Mouse (Mus musculus): ENCODE measurements around the gene Sept9. TPM values are rescaled to one million over a fixed set of nuclear protein-coding genes. Genes with fewer than 3 reads are reported as not detected.

Sept9 gene
- polyA plus RNA-seq, 2 experiments: 14.9 to 25.5 TPM

DNA sequence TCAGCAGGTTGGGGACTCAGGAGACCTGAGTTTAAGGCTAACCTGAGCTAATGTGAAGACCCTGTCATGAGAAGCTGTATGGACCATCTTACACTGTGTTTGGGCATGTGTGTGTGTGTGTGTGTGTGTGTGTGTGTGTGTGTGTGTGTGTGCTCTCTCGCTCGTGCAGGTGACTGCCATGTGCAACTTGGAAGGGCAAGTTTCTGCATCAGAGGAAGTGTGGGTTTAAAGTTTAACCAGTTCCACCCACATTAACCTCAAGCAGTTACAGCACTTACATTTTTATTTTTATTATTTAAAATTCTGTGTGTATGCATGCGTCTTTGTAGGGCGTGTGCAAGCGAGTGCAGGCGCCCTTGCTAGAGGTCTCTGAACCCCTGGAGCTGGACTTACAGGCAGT, 100.3 kb downstream of the Sept9 start:
- DNase-seq (ENCODE audit: low read depth in 3 of 3, low spot score in 3 of 3) (no peak), ATAC-seq (ENCODE audit: insufficient read depth) (no peak)
- H3K9ac ChIP-seq (replicated peaks): no peak overlapping the region
- H3K27me3 ChIP-seq (ENCODE audit: control insufficient read depth, insufficient read depth, low read length): no peaks in the 10 kb centered on the region
- no peak overlapping the region for H3K4me2 ChIP-seq (ENCODE audit: low read depth)
- no peaks in the 10 kb centered on the region for H3K4me1 ChIP-seq (replicated peaks; ENCODE audit: control insufficient read depth in 2 of 2, insufficient read depth in 2 of 2, low read length in 1 of 2)
- TF ChIP-seq EP300 (IDR thresholded peaks at IDR 0.05; ENCODE audit: low read depth) (no peak), CTCF (IDR thresholded peaks at IDR 0.05; ENCODE audit: low read depth) (no peak)
- no peak overlapping the region for H3K4me3 ChIP-seq (ENCODE audit: insufficient read depth in 1 of 2, low read depth in 2 of 2, low read length in 2 of 2)
- H3K36me3 ChIP-seq (replicated peaks; ENCODE audit: control insufficient read depth, insufficient read depth, low read depth): no peaks in the 10 kb centered on the region
- no peaks in the 10 kb centered on the region for H3K9me3 ChIP-seq (ENCODE audit: control insufficient read depth, low read length)
- H3K27ac ChIP-seq: no peak overlapping the region
- 55% methylated on average over 6 of the region's 6 CpGs for WGBS (ENCODE audit: insufficient replicate concordance)

DNA sequence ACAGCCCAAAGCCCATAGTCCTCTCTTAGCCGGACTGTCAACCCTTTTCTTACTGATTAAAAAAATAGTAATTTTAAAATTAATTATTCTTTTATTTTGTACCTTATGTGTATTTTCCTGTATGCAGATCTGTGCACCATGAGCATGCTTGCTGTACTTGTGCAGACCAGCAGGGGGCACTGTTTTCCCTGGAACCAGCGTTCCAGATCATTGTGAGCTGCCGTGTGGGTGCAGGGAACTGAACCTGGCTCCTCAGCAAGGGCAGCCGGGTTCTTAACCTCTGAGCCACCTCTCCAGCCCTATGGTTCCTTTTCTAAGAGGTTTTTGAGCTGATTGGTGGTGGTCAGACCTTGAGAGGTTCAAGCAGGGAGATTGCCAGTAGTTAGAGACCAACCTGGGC, 101.3 kb downstream of the Sept9 start:
- no peak for ATAC-seq (ENCODE audit: insufficient read depth)
- H3K36me3 ChIP-seq (replicated peaks; ENCODE audit: control insufficient read depth, insufficient read depth, low read depth): no peaks in the 10 kb centered on the region
- 67% methylated on average over 4 of the region's 4 CpGs for WGBS (ENCODE audit: insufficient replicate concordance)
- H3K4me3 ChIP-seq (ENCODE audit: insufficient read depth in 1 of 2, low read depth in 2 of 2, low read length in 2 of 2): no peak overlapping the region
- H3K27ac ChIP-seq: no peak overlapping the region
- H3K9me3 ChIP-seq (ENCODE audit: control insufficient read depth, low read length): no peaks in the 10 kb centered on the region
- TF ChIP-seq EP300 (IDR thresholded peaks at IDR 0.05; ENCODE audit: low read depth): no peak
- peak; percentile 81 for TF ChIP-seq CTCF (IDR thresholded peaks at IDR 0.05; ENCODE audit: low read depth)
- no peak overlapping the region for H3K9ac ChIP-seq (replicated peaks)
- no peaks in the 10 kb centered on the region for H3K27me3 ChIP-seq (ENCODE audit: control insufficient read depth, insufficient read depth, low read length)
- no peak for DNase-seq (ENCODE audit: low read depth in 3 of 3, low spot score in 3 of 3)
- no peak overlapping the region for H3K4me2 ChIP-seq (ENCODE audit: low read depth)
- H3K4me1 ChIP-seq (replicated peaks; ENCODE audit: control insufficient read depth in 2 of 2, insufficient read depth in 2 of 2, low read length in 1 of 2): no peaks in the 10 kb centered on the region

DNA sequence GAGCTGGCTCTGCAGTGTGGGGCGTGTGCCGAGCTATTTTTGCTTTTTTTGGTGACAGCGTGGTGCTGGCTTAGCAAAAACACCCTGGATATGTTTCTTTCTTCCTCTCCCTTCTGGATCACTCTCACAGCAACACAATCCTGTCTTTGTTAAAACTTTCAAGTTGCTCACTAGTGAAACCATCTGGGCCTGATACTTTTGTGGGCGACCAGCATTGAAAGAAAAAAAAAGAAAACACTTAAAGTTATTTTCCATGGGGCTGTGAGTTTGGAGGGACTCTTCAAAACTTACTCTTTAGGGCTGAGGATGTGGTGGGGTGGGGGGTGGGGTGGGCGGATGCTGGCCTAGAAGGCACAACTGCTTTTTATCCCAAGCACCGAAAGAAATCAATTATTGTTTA, 102.3 kb downstream of the Sept9 start:
- Histone ChIP-seq H3K4me2 (ENCODE audit: low read depth) (no peak overlapping the region), H3K9ac (replicated peaks) (no peak overlapping the region), H3K27me3 (ENCODE audit: control insufficient read depth, insufficient read depth, low read length) (no peaks in the 10 kb centered on the region), H3K4me1 (replicated peaks; ENCODE audit: control insufficient read depth in 2 of 2, insufficient read depth in 2 of 2, low read length in 1 of 2) (0 out of 4 replicates have a peak, but pooled peaks cover 0 to 4% of the 10 kb centered on the region in 2 experiments), H3K36me3 (replicated peaks; ENCODE audit: control insufficient read depth, insufficient read depth, low read depth) (no peaks in the 10 kb centered on the region), H3K9me3 (ENCODE audit: control insufficient read depth, low read length) (no peaks in the 10 kb centered on the region), H3K27ac (no peak overlapping the region), H3K4me3 (ENCODE audit: insufficient read depth in 1 of 2, low read depth in 2 of 2, low read length in 2 of 2) (no peak overlapping the region)
- no peak for TF ChIP-seq EP300 (IDR thresholded peaks at IDR 0.05; ENCODE audit: low read depth)
- no peak for TF ChIP-seq CTCF (IDR thresholded peaks at IDR 0.05; ENCODE audit: low read depth)
- no peak for DNase-seq (ENCODE audit: low read depth in 3 of 3, low spot score in 3 of 3)
- 66% methylated on average over 6 of the region's 6 CpGs for WGBS (ENCODE audit: insufficient replicate concordance)
- ATAC-seq (ENCODE audit: insufficient read depth): no peak

DNA sequence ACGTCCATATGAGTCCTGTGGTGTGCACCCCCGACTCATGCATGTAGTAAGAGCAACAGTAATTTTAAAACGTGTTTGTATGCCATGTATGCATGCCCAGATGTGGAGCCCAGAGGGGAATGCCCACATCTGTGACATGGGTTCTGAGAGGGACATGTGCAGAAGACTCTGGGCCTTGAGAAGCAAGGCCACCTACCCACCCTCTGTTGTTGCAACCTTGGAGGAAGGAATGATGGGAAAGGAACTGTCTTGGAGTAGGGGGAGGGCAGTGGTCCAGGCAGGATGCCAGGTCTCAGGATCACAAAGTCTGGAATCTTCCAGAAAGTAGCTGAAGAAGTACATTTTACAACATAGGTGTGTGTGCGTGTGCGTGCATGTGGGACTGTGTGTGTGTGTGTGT, 102.9 kb downstream of the Sept9 start:
- no peak overlapping the region for H3K27ac ChIP-seq
- no peak for ATAC-seq (ENCODE audit: insufficient read depth)

DNA sequence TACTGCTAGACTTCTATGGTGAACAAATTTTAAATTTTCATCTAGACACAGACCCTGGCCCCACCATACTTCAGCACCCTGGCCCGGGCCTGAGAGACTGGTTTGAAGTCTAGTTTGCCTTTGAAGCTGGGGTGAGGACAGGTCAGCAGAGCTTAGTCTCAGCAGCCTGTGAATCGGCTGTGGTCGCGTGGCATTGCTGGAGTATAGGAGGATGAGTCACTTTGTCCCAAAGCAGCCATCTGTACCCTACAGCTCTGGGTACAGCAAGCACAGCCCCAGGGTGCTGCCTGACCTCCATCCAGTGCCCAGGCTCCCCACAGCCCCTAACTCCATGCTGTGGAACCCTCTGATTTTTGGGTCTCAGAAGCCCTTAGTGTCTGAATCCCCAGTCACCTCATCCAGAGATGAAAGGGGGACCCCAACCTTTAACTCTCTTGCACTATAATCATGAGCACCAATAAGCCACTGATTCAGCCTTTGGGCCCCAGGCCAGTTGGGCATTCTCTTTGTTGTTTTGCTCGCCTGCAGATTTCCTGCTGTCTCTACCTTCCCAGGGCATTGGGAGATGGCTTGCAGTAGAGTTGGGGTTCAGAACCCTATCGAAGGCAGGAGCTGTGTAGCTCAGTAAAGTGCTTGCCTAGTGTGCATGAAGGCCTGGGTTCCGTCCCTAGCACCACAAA, 106.2 kb downstream of the Sept9 start:
- TF ChIP-seq EP300 (IDR thresholded peaks at IDR 0.05; ENCODE audit: low read depth) (no peak), CTCF (IDR thresholded peaks at IDR 0.05; ENCODE audit: low read depth) (no peak)
- Histone ChIP-seq H3K36me3 (replicated peaks; ENCODE audit: control insufficient read depth, insufficient read depth, low read depth) (no peaks in the 10 kb centered on the region), H3K4me1 (replicated peaks; ENCODE audit: control insufficient read depth in 2 of 2, insufficient read depth in 2 of 2, low read length in 1 of 2) (peaks cover 6 to 25% of the 10 kb centered on the region in 2 experiments; a peak in 3 of 4 replicates), H3K4me2 (ENCODE audit: low read depth) (no peak overlapping the region), H3K27me3 (ENCODE audit: control insufficient read depth, insufficient read depth, low read length) (no peaks in the 10 kb centered on the region), H3K9ac (replicated peaks) (no peak overlapping the region), H3K4me3 (ENCODE audit: insufficient read depth in 1 of 2, low read depth in 2 of 2, low read length in 2 of 2) (no peak overlapping the region), H3K27ac (no peak overlapping the region), H3K9me3 (ENCODE audit: control insufficient read depth, low read length) (no peaks in the 10 kb centered on the region)
- 71% methylated on average over 7 of the region's 7 CpGs for WGBS (ENCODE audit: insufficient replicate concordance)
- ATAC-seq (ENCODE audit: insufficient read depth) (no peak), DNase-seq (ENCODE audit: low read depth in 3 of 3, low spot score in 3 of 3) (no peak)

More for the DNA sequence above, 102.9 kb downstream of the Sept9 start:
- no peak for TF ChIP-seq EP300 (IDR thresholded peaks at IDR 0.05; ENCODE audit: low read depth)
- TF ChIP-seq CTCF (IDR thresholded peaks at IDR 0.05; ENCODE audit: low read depth): no peak
- WGBS (ENCODE audit: insufficient replicate concordance): 76% methylated on average over 5 of the region's 5 CpGs
- Histone ChIP-seq H3K36me3 (replicated peaks; ENCODE audit: control insufficient read depth, insufficient read depth, low read depth) (no peaks in the 10 kb centered on the region), H3K9me3 (ENCODE audit: control insufficient read depth, low read length) (no peaks in the 10 kb centered on the region), H3K4me2 (ENCODE audit: low read depth) (no peak overlapping the region), H3K4me1 (replicated peaks; ENCODE audit: control insufficient read depth in 2 of 2, insufficient read depth in 2 of 2, low read length in 1 of 2) (peaks cover 0 to 9% of the 10 kb centered on the region in 2 experiments; a peak in 2 of 4 replicates), H3K4me3 (ENCODE audit: insufficient read depth in 1 of 2, low read depth in 2 of 2, low read length in 2 of 2) (no peak overlapping the region), H3K27me3 (ENCODE audit: control insufficient read depth, insufficient read depth, low read length) (no peaks in the 10 kb centered on the region), H3K9ac (replicated peaks) (no peak overlapping the region)
- DNase-seq (ENCODE audit: low read depth in 3 of 3, low spot score in 3 of 3): no peak
